Mouse (Mus musculus): ENCODE measurements around the gene Ccdc28a. TPM values are rescaled to one million over a fixed set of nuclear protein-coding genes. Genes with fewer than 3 reads are reported as not detected.

Gene Ccdc28a
- polyA plus RNA-seq, 1 experiment from 2014 or later, result 13.5 TPM

- Histone ChIP-seq H3K27me3 (replicated peaks; ENCODE audit: control insufficient read depth, insufficient read depth, low read length) (no peaks in the 10 kb centered on the region), H3K9me3 (ENCODE audit: control insufficient read depth, low read length) (no peaks in the 10 kb centered on the region), H3K27ac (ENCODE audit: low read depth, low read length) (no peak overlapping the region), H3K9ac (ENCODE audit: low read depth, low read length) (no peak overlapping the region), H3K36me3 (ENCODE audit: control insufficient read depth, insufficient read depth, low read length) (no peaks in the 10 kb centered on the region), H3K4me2 (no peak overlapping the region), H3K4me3 (ENCODE audit: low read depth, low read length) (no peak overlapping the region), H3K4me1 (replicated peaks; ENCODE audit: control insufficient read depth, insufficient read depth, low read length) (no peaks in the 10 kb centered on the region)
- no peak for ATAC-seq (replicated peaks; ENCODE audit: low FRiP score)
- no peak for DNase-seq (ENCODE audit: low spot score)
- 70% methylated on average over 9 of the region's 9 CpGs for WGBS
Observed at GRCm38 (mm10) chr10:18200656-18201055, 34.1 kb downstream of the Ccdc28a start.

GRCm38 (mm10) chr10:18199919-18200318 is 34.9 kb downstream of the Ccdc28a start:
- Histone ChIP-seq H3K9me3 (ENCODE audit: control insufficient read depth, low read length) (no peaks in the 10 kb centered on the region), H3K9ac (ENCODE audit: low read depth, low read length) (no peak overlapping the region), H3K27ac (ENCODE audit: low read depth, low read length) (no peak overlapping the region), H3K4me3 (ENCODE audit: low read depth, low read length) (no peak overlapping the region), H3K4me1 (replicated peaks; ENCODE audit: control insufficient read depth, insufficient read depth, low read length) (no peaks in the 10 kb centered on the region), H3K27me3 (replicated peaks; ENCODE audit: control insufficient read depth, insufficient read depth, low read length) (no peaks in the 10 kb centered on the region), H3K4me2 (no peak overlapping the region), H3K36me3 (ENCODE audit: control insufficient read depth, insufficient read depth, low read length) (no peaks in the 10 kb centered on the region)
- 81% methylated on average over 4 of the region's 4 CpGs for WGBS
- DNase-seq (ENCODE audit: low spot score) (no peak), ATAC-seq (replicated peaks; ENCODE audit: low FRiP score) (no peak)

- ATAC-seq (replicated peaks; ENCODE audit: low FRiP score), result no peak
- Histone ChIP-seq H3K4me2 (no peak overlapping the region), H3K27me3 (replicated peaks; ENCODE audit: control insufficient read depth, insufficient read depth, low read length) (no peaks in the 10 kb centered on the region), H3K27ac (ENCODE audit: low read depth, low read length) (no peak overlapping the region), H3K9ac (ENCODE audit: low read depth, low read length) (no peak overlapping the region), H3K4me1 (replicated peaks; ENCODE audit: control insufficient read depth, insufficient read depth, low read length) (no peaks in the 10 kb centered on the region), H3K36me3 (ENCODE audit: control insufficient read depth, insufficient read depth, low read length) (no peaks in the 10 kb centered on the region), H3K9me3 (ENCODE audit: control insufficient read depth, low read length) (no peaks in the 10 kb centered on the region), H3K4me3 (ENCODE audit: low read depth, low read length) (no peak overlapping the region)
- 78% methylated on average over 5 of the region's 5 CpGs for WGBS
- no peak for DNase-seq (ENCODE audit: low spot score)
Observed at GRCm38 (mm10) chr10:18198286-18199015, 36.3 kb downstream of the Ccdc28a start.

- Histone ChIP-seq H3K27ac (ENCODE audit: low read depth, low read length) (no peak overlapping the region), H3K9ac (ENCODE audit: low read depth, low read length) (peak overlapping the region; percentile 53), H3K4me2 (peak overlapping the region; percentile 68), H3K27me3 (replicated peaks; ENCODE audit: control insufficient read depth, insufficient read depth, low read length) (no peaks in the 10 kb centered on the region), H3K36me3 (ENCODE audit: control insufficient read depth, insufficient read depth, low read length) (no peaks in the 10 kb centered on the region), H3K4me1 (replicated peaks; ENCODE audit: control insufficient read depth, insufficient read depth, low read length) (no peaks in the 10 kb centered on the region), H3K4me3 (ENCODE audit: low read depth, low read length) (peak overlapping the region; percentile 43), H3K9me3 (ENCODE audit: control insufficient read depth, low read length) (no peaks in the 10 kb centered on the region)
- WGBS, result 44% methylated on average over 14 of the region's 14 CpGs
- peak; percentile 46 for DNase-seq (ENCODE audit: low spot score)
- ATAC-seq (replicated peaks; ENCODE audit: low FRiP score), result 0 out of 2 replicates have a peak, but pooled peaks have one; percentile 49
Observed at GRCm38 (mm10) chr10:18197206-18197979, 37.4 kb downstream of the Ccdc28a start.

GRCm38 (mm10) chr10:18194737-18195141 is 40.1 kb downstream of the Ccdc28a start:
- Histone ChIP-seq H3K36me3 (ENCODE audit: control insufficient read depth, insufficient read depth, low read length) (no peaks in the 10 kb centered on the region), H3K4me1 (replicated peaks; ENCODE audit: control insufficient read depth, insufficient read depth, low read length) (no peaks in the 10 kb centered on the region), H3K4me3 (ENCODE audit: low read depth, low read length) (no peak overlapping the region), H3K4me2 (no peak overlapping the region), H3K9ac (ENCODE audit: low read depth, low read length) (no peak overlapping the region), H3K27me3 (replicated peaks; ENCODE audit: control insufficient read depth, insufficient read depth, low read length) (no peaks in the 10 kb centered on the region), H3K27ac (ENCODE audit: low read depth, low read length) (no peak overlapping the region), H3K9me3 (ENCODE audit: control insufficient read depth, low read length) (no peaks in the 10 kb centered on the region)
- DNase-seq (ENCODE audit: low spot score) (no peak), ATAC-seq (replicated peaks; ENCODE audit: low FRiP score) (no peak)
- 45% methylated on average over 14 of the region's 14 CpGs for WGBS

- H3K36me3 ChIP-seq (ENCODE audit: control insufficient read depth, insufficient read depth, low read length), result no peaks in the 10 kb centered on the region
- H3K9ac ChIP-seq (ENCODE audit: low read depth, low read length), result no peak overlapping the region
- DNase-seq (ENCODE audit: low spot score) (no peak), ATAC-seq (replicated peaks; ENCODE audit: low FRiP score) (no peak)
- H3K4me2 ChIP-seq, result no peak overlapping the region
- H3K9me3 ChIP-seq (ENCODE audit: control insufficient read depth, low read length), result no peaks in the 10 kb centered on the region
- no peak overlapping the region for H3K4me3 ChIP-seq (ENCODE audit: low read depth, low read length)
- no peaks in the 10 kb centered on the region for H3K27me3 ChIP-seq (replicated peaks; ENCODE audit: control insufficient read depth, insufficient read depth, low read length)
- no peak overlapping the region for H3K27ac ChIP-seq (ENCODE audit: low read depth, low read length)
- no peaks in the 10 kb centered on the region for H3K4me1 ChIP-seq (replicated peaks; ENCODE audit: control insufficient read depth, insufficient read depth, low read length)
- 72% methylated on average over 11 of the region's 11 CpGs for WGBS
Observed at GRCm38 (mm10) chr10:18194156-18194555, 40.6 kb downstream of the Ccdc28a start.

GRCm38 (mm10) chr10:18193221-18193620 is 41.6 kb downstream of the Ccdc28a start:
- ATAC-seq (replicated peaks; ENCODE audit: low FRiP score) (no peak), DNase-seq (ENCODE audit: low spot score) (no peak)
- Histone ChIP-seq H3K36me3 (ENCODE audit: control insufficient read depth, insufficient read depth, low read length) (no peaks in the 10 kb centered on the region), H3K9me3 (ENCODE audit: control insufficient read depth, low read length) (no peaks in the 10 kb centered on the region), H3K27me3 (replicated peaks; ENCODE audit: control insufficient read depth, insufficient read depth, low read length) (no peaks in the 10 kb centered on the region), H3K9ac (ENCODE audit: low read depth, low read length) (no peak overlapping the region), H3K27ac (ENCODE audit: low read depth, low read length) (no peak overlapping the region), H3K4me1 (replicated peaks; ENCODE audit: control insufficient read depth, insufficient read depth, low read length) (no peaks in the 10 kb centered on the region), H3K4me3 (ENCODE audit: low read depth, low read length) (no peak overlapping the region), H3K4me2 (no peak overlapping the region)
- WGBS, result 62% methylated on average over 11 of the region's 11 CpGs

GRCm38 (mm10) chr10:18191706-18192105 is 43.1 kb downstream of the Ccdc28a start:
- Histone ChIP-seq H3K36me3 (ENCODE audit: control insufficient read depth, insufficient read depth, low read length) (no peaks in the 10 kb centered on the region), H3K27me3 (replicated peaks; ENCODE audit: control insufficient read depth, insufficient read depth, low read length) (no peaks in the 10 kb centered on the region), H3K4me1 (replicated peaks; ENCODE audit: control insufficient read depth, insufficient read depth, low read length) (no peaks in the 10 kb centered on the region), H3K9ac (ENCODE audit: low read depth, low read length) (no peak overlapping the region), H3K4me3 (ENCODE audit: low read depth, low read length) (no peak overlapping the region), H3K4me2 (no peak overlapping the region), H3K27ac (ENCODE audit: low read depth, low read length) (no peak overlapping the region), H3K9me3 (ENCODE audit: control insufficient read depth, low read length) (no peaks in the 10 kb centered on the region)
- no peak for DNase-seq (ENCODE audit: low spot score)
- 34% methylated on average over 8 of the region's 8 CpGs for WGBS
- no peak for ATAC-seq (replicated peaks; ENCODE audit: low FRiP score)

GRCm38 (mm10) chr10:18189498-18189897 is 45.3 kb downstream of the Ccdc28a start:
- H3K9me3 ChIP-seq (ENCODE audit: control insufficient read depth, low read length), result no peaks in the 10 kb centered on the region
- no peak overlapping the region for H3K4me3 ChIP-seq (ENCODE audit: low read depth, low read length)
- DNase-seq (ENCODE audit: low spot score) (no peak), ATAC-seq (replicated peaks; ENCODE audit: low FRiP score) (no peak)
- no peaks in the 10 kb centered on the region for H3K27me3 ChIP-seq (replicated peaks; ENCODE audit: control insufficient read depth, insufficient read depth, low read length)
- 66% methylated on average over 4 of the region's 4 CpGs for WGBS
- H3K9ac ChIP-seq (ENCODE audit: low read depth, low read length), result no peak overlapping the region
- no peaks in the 10 kb centered on the region for H3K36me3 ChIP-seq (ENCODE audit: control insufficient read depth, insufficient read depth, low read length)
- no peaks in the 10 kb centered on the region for H3K4me1 ChIP-seq (replicated peaks; ENCODE audit: control insufficient read depth, insufficient read depth, low read length)
- no peak overlapping the region for H3K4me2 ChIP-seq
- H3K27ac ChIP-seq (ENCODE audit: low read depth, low read length), result no peak overlapping the region
